Mouse (Mus musculus) adrenal gland, adult 18-20 months (tissue): ENCODE data around the gene Adgre1. TPM values are rescaled to one million over a fixed set of nuclear protein-coding genes. Genes with fewer than 3 reads are reported as not detected.

Experiments used
- total RNA-seq, 2 experiments: library from RNA; stranded (reverse); gene quantifications; 1 replicate in 1 of 2; 2 replicates in 1 of 2; pipeline ENCODE4 v1.2.3; 2021

Adgre1 gene
- total RNA-seq, 2 experiments from 2014 or later: 6.0 to 13.8 TPM

Other genes starting within 250 kb of the Adgre1 start
- gene Cd70, start 208.9 kb upstream of the Adgre1 start, total RNA-seq: not detected
- under 1 TPM in 1 of 2 experiments, not detected in 1; 0.36 TPM for gene Tnfsf14, start 164.5 kb upstream of the Adgre1 start, total RNA-seq
- 100 to 1,000 TPM; 184 to 696 TPM for gene C3, start 130.6 kb upstream of the Adgre1 start, total RNA-seq
- 10 to 100 TPM; 72.4 to 89.6 TPM for gene Gpr108, start 110.2 kb upstream of the Adgre1 start, total RNA-seq
- gene Trip10, start 109.2 kb upstream of the Adgre1 start, total RNA-seq: 10 to 100 TPM; 53.4 to 61.0 TPM
- 1 to 10 TPM; 2.6 to 4.0 TPM for gene Vav1, start 79.6 kb upstream of the Adgre1 start, total RNA-seq
- gene Vmn2r120, start 186.8 kb downstream of the Adgre1 start, total RNA-seq: not detected